Mouse (Mus musculus): ENCODE results near the gene Isca1.
"Not testable (repeated sequence)": the region's sequence is repeated elsewhere in the genome, so short reads cannot be mapped to it uniquely, and the experiment has no call there.

Gene Isca1

DNA sequence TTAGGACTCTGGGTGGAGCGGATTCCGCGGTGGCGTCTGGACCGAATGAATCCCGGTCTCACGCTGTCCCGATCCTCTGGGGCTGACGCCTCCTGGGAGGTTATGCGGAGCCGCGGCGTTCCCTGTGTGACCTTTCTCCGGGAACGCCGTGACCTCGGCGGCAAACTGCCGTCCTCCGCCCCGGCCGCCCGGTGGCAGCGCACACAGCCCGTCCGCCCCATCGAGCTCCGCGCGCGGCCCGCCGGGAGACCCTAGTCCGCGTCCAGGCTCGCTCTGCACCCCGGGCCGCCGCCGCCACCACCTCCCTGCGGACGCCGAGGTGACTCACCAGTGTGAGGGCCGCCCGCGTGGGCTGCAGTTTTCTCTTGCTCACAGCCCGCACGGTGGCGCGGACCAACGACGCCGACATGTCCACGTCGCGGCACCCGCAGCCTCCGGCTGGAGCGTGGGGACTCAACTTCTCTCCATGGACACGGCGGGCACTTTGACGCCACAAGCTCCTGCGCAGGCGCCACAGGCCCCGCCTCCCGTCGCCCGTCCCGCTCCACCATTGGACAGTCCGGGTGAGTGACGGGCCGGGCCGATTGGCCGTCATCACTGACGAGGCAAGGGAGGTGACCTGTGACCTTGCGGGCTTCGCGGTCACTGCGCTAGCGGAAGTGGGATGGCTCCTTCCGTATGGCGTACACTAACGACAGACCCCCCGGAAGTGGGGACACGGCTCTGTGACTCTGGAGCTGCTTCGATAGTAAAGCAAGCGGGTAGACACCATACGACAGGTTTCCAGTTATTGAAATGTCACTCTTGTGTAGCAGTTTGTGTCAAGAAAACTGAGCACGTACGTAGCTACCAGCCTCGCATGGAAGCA, at the start of gene Isca1:
TSS of gene Isca1 (minus strand) at position 515 of the 868 bp plus-strand sequence.
- DNase-seq: peak; percentile 98 to 99

DNA sequence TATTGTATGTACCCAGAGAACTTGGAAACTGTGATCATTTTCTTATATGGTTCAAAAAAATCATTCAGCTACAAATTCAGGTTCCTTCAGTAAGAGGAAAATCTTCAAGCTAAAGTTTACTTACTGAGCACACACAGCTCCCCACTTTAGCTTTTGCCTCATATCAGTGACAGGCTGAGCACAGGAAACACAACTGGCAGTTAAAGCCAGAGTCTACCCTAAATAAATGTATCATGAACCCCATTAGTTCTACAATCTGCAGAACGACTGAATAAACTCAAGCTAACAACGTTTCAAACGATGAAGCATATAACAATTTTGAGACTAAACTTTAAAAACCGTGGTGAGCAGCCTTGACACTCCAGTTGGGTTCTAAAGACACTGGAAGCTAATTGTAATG, 47.7 kb upstream of the Isca1 start:
- no peak for DNase-seq

DNA sequence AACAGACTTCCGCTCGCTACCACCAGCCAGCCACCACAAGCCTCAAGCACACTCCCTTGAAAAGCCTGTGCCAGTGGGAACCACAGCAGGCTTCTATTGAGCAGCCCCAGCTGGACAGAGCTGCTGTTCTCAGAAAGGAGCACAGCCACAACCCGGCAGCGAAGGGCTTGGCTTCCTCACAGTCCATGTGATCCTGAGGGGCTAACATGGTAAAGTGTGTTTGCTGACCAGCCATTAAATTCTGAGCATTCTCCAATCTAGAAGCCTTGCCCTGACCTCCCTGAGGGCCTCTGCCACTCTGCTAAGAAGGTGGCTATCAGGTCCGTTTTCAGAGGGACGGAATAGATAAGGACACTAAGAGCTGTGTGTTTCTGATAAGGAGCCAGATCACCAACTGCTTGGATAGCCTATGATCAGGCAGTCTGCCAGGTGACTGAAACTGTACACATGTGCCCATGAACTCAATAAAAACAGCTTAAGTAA, 44.5 kb upstream of the Isca1 start:
- DNase-seq: no peak

DNA sequence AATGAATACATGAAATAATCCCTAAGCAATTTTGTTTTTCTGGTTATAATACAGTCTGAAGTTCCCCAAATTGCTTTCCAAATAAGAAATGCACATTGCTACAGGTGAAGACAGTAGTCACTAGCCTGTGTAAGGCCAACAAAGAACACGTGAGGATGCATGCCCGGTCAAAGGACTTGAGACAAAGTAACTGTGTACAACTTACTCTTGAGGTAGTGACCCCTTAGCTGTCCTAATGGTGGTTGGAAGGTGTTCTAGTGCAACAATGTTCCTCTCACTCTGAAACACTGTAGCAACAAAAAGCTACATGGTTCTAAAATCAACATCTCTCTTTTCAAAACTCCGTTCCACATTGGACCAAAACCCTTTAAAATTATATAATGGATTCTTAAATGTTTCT, 42.0 kb upstream of the Isca1 start:
- no peak for DNase-seq

DNA sequence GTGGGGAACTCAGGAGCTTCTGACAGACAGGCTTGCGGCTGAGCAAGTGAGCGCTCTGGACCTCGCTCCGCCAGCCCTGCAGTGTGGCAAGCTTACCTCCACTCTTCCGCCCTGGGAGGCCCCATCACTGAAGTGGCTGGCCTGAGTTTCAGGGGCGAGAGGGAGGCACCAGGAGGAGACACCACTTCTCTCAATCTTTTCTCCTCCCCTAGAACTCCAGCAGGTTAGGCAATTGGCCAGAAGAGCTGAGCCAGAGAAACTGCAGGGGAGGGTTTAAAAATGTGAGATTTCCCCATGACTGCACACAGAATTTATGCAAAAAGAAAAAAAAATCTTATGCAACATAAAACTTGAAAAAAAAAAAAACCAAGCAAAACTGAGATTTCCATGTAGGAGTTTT, 31.4 kb upstream of the Isca1 start:
- no peak for DNase-seq

DNA sequence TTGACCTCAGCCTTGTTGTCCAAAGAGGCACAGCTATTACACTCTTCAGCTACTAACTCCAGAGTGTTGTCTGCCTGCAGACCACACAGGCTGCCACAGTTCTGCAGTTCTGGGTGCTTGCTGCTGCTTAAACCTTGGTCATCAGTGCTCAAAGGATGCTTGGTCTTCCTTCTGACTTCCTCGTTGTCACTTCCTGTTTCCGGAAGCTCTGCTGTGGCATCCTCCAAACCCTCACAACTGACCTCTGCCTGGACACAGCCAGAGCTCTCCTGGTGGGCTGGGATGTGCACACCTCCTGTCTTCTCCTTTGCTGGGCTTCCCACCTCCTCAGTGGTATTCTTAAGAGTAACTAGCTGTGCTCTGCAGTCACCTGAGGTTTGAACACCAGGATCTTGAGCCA, 30.5 kb upstream of the Isca1 start:
- DNase-seq: no peak

DNA sequence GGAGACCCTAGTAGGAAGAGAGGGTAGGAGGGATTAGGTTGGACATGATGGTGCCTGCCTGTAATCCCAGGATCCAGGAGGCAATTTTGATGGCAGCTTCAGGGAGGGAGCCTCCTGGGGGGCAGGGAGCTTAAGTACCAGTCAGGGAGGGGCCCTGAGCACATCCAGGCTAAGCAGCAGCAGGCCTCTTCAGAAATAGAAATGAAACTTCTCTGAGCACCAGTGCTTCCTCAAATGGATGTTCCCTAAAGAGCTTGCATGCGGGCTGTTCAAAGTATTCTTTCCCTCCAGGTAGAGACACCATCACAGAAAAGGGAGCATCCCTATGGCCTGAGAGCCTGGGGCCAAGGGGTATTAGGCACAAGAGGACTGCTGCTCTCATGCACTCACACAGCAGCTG, 28.7 kb upstream of the Isca1 start:
- DNase-seq: no peak

DNA sequence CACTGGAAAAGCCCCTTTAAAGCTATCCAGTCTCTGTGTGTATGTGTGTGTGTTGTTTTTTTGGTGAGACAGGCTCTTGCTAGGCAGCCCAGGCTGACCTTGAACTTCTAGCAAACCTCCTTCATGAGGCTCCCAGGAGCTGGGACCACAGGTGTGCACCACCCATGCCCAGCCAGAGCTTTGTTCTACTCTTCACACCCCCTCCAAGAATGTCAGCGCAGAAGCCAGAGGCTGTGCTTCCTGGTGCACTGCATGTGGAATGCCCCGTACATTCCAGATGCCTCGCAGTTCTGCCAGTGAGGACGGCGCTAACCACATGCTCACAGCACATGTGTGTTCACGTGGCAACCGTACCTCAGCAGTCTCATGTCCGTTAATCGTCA, 26.8 kb upstream of the Isca1 start:
- no peak for DNase-seq

DNA sequence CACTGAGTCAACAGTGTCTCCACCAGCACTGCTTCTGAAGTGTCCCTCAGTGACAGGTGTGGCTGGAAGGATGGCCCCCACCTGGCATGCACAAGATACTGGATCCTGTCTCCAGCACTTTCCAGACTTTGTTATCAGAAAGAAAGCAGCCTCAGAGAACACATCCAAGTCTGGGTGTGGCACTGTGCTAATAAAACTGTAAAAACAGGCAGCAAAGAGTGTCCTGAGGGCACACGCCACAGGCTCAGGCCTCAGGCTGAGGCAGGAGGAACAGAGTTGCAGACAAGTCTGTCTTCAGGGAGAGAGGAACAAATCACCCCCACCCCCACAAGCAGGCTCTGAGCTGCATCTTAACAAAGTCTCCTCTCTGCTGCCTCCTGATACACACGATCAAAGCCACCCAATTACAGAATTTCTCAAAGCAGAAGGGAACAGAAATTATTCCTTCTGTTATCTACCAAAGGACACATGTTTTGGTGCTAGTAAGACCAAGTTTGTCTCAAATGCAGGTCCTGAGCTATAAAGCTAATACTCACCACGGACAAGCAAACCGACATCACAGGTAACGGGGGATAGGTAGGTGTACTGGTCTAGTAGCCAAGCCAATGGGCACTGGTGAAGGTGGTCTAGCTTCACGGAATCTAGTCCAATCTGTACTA, 26.3 kb upstream of the Isca1 start:
- no peak for DNase-seq

DNA sequence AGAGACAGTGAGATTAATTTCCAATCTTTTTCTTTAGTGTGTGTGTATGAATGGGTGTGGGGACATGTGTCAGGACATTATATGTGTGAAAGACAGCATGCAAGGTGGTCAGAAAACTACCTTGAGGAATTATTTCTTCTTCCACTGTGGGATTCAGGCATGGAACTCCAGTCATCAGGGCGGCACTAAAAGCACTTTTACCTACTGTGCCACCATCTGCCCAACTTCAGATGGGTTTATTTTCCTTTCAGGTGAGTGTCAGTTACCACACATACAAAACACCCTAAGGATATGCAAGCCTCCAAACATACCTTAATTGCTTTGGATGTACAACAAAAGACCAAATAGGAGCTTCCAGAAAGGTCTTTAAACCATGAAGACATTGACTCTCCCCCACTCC, 25.2 kb upstream of the Isca1 start:
- DNase-seq: no peak

DNA sequence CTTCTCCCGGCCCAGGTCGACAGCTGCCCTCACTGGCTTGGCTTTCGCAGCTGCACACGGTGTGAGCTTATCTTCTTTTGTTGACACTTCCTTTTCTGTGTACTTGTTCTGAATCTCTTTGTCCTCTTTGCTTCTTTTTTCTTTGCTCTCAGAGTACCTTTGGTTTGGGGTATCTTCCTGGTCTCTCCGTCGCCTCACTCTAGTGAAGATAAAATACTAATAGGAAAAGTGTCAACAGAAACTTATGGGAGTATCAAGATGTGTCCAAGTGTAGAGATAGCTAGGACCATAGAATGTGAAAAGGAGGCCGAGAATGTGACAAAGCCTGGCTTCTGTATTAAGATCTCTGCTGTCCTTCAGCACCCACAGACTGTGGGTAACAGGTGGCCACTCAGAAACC, 12.5 kb upstream of the Isca1 start, which contains the start of gene Gm49354:
TSS of gene Gm49354 (minus strand) at position 101 of the 400 bp plus-strand sequence.
- DNase-seq: no peak

DNA sequence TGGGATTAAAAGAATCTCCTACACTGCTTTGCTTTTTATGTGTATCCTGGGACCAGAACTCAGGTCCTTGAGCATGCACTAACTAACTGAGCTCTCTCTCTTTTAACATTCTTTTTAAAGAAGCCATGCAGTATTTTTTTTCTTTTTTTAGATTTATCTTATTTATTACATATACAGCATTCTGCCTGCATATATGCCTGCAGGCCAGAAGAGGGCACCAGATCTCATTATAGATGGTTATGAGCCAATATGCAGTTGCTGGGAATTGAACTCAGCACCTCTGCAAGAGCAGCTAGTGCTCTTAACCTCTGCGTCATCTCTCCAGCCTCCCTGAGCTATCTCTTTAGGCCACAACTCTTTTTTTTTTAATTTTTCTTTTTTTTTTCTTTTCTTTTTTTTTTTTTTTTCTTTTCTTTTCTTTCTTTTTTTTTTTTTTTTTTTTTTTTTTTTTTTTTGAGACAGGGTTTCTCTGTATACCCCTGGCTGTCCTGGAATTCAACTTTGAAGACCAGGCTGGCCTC, 10.2 kb upstream of the Isca1 start:
- not testable (repeated sequence) for DNase-seq

DNA sequence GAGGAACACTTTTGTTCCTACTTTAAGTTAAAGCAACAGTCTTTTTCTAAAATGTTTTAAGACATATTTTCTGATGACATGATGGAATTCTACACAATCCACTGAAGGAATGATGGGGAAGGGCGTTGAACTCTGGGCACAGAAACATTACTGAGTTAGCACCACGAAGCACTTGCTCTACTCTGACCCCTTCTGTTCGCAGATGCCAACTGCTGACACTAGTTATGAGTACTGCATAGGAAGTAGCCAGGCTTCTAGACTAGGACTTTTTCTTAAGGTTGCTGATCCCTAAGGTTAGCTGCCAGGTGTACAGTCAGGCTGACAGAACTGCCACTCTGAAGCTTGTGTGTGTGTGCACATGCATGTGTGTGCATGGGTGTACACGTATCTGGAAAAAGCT, 9.6 kb upstream of the Isca1 start:
- DNase-seq: no peak

DNA sequence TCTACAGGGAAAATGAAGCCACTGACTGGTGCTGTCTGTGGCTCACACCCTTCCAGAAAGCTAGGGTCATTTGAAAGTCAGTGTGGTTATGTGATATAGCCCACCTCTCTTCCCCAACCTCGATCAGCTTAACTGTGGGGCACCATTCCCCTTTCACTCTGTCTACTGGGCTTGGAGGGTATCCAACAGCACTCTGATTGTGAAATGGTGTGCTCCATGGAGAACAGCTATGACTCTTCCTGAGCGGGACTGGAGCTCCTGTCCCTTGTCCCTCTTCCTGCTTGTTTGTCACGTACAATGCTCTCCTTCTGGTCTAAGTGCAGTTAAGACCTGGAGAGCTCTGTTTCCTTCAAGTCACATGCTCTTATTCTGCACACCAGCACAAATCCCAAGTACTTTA, 5.6 kb upstream of the Isca1 start:
- no peak for DNase-seq

DNA sequence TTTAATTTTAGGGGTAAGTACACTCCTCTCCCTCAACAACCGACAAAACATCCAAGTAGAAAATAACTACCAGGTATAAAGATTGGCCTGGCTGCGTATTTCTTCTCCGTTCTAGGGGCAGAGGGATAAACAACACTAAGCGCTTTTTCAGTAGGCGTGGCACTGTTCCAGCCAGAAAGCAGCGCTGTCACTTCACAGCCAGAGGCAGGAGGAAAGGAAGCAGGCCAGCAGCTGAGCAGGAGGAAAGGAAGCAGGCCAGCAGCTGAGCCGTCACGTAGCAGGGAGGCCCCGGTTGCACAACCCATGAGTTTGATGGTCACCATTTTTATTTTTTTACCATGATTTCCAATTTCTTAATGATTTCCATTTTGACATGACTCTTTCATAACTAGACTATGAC, 1.6 kb upstream of the Isca1 start:
- peak; percentile 18 to 32 for DNase-seq

DNA sequence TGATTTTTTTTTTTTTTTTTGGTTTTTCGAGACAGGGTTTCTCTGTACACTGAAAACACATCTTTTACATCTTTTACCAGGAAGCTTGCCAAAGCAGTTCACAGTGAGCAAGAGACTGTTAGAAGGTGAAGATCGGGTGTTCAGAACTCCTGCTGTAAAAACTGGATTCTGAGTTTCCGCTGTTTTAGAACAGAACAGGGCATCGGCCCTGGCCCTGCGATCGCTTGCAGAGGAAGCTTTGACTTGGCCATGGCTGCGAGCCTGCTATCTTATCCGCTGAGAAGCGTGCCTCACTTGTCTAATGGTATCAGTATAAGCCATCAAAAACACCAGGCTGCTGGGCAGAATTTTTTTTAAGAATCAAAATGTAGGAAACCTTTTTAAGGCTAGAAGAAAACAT, 1.2 kb upstream of the Isca1 start:
- no peak for DNase-seq

DNA sequence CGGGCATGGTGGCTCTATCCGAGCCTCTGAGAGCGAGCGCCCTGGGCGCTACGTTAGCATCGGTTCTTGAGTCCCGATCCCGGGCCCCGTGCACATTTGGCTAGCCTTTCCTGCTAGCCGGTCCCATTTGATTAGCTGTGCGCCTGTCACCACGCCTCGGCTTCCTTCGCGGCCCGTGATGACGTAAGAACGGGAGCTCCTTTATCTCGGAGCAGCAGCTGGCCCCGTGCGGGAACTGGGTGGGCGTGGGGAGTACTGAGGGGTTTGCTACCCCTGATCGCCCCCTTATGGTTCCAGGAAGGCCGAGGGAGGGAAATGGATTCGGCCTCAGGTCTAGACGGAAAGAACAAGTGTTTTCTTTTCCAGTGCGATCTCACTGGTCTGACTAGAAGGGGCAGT, 553 bp upstream of the Isca1 start:
- DNase-seq: peak; percentile 70 to 74

DNA sequence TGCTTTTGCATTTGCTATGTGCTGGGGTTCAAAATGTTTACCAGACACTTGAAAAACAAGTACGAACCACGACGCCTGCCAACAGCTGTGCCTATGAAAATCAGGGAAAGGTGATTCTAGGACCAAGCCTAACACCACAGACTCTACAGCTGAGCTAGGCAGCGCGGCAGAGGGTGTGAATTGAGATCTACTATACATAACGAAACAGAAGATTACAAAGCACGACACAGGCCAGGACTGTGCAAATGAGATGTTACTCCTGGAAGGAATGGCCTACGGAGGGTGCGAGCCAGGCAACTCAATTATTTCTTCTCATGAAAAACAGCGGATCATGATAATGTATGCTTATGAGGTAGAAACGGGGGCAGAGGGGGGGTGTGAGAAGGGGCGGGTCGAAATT, 1.1 kb downstream of the Isca1 start:
- DNase-seq: no peak

DNA sequence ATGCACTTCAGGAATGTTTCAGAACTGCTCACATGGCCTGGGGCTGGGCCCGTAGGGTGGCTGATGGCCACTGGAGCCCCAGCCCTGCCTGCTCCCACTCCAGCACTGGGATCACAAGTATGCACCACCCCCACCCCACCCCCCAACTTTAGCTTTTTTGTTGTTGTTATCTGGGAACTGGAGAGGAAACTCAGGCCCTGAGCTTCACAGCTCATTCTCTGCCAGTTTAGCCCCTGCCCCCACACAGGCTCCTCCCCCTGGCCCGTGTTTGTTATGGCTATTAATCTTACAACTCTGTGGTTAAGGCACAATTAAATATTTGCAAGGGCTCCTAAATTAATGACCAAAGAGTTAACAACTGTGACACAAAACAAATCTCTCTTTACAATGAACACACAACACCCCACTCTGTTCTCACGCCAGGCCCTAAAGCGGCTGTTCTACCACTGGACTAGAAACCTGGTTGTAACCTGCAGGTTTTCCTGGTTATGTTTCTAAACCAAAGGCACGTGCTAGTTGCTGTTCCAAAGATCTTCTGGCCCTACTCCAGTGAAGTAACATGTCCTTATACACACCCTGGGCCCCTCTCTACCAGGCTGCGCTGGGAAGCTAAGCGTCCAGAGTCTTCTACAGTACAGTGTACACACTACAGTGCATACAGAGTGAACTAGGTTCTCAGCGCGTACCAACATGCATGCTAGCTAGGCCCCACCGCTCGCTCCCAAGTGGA, 2.7 kb downstream of the Isca1 start:
- DNase-seq: no peak

DNA sequence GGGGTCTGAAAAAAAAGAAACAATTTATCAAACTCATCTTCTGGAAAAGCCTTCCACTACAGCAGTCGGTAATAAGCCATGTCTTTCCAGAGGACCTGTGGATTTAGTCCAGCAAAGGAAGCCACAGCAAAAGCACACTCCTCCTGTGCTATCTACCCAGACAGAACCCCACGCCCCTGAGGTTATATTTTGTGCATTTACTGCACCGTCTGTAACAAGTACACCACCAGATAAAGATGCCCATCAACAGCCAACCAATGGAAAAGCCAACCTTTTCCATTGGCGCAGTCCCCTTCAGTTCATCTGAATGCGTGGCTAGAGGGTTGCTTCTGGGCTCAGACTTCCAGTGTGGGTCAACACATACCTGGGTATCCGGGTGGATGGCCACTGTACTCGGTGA, 6.8 kb downstream of the Isca1 start:
- no peak for DNase-seq

DNA sequence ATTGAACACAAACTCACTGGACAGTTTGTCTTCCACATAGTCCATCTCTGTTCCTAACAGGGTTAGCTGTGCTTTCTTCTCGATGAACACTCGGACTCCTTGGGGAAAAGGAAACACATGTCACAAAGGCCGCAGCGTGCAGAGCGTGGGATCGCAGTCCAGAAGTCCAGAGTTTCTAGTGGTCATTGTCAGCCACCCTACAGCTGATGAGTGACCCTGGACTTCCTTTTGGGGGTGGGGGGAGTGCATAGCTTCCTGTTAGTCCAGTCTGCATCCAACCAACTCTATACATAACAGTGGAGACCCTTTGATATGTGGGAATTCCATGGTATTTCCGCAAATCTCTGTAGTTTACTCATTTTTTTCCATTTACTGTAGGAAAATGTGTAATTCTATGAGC, 12.7 kb downstream of the Isca1 start:
- no peak for DNase-seq

DNA sequence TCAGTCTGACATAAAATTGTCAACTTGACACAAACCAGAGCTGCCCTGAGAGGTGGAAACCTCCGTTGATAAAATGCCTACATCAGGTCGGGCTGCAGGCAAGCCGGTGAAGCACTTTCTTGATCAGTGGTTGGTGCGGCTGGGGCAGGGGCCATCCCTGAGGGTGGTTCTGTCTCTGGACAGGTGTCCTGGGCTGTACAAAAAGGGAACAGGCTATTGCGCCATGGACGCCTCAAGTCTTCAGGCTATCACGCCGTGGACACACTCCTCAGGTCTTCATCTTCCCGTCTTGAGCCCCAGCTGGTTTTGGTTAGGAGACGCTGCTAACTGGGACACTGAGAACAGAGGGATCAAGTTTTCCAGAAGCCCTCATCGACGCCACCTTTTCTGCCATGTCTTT, 19.3 kb downstream of the Isca1 start:
- no peak for DNase-seq

DNA sequence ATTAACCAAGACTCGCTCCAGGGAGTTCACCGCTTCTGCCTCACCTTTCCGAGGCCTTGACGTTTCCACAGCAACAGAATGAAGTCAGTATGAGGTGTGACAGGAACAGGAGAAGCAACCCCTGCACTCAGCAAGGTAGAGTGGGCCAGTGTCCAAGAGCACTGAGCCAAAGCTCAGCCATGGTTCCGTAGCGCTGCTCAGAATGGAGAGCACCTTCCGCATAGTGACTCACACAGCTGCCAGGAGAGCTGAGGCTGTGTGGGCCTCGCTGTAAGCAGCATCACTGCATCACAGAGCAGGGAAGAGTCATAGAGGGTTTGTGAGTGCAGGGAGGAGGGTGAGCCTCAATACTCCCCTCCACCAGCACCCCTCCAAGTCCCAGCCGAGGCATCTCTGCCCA, 22.9 kb downstream of the Isca1 start, which contains the start of gene 1700014D04Rik:
TSS of gene 1700014D04Rik (minus strand) at position 42 of the 400 bp plus-strand sequence.
- no peak for DNase-seq
